Mouse (Mus musculus): ENCODE results near the gene Cenpo.

Cenpo gene

GRCm38 (mm10) chr12:4199271-4199670 lies 34.8 kb downstream of the Cenpo start:
- no peak for DNase-seq (ENCODE audit: low spot score in 2 of 2)

GRCm38 (mm10) chr12:4198702-4199101 lies 35.4 kb downstream of the Cenpo start:
- DNase-seq (ENCODE audit: low spot score in 2 of 2) = no peak

- DNase-seq (ENCODE audit: low spot score in 2 of 2) = no peak
Observed at GRCm38 (mm10) chr12:4194643-4195042, 39.5 kb downstream of the Cenpo start.

- no peak for DNase-seq (ENCODE audit: low spot score in 2 of 2)
Observed at GRCm38 (mm10) chr12:4193025-4193740, 40.9 kb downstream of the Cenpo start.

GRCm38 (mm10) chr12:4192514-4192913 lies 41.6 kb downstream of the Cenpo start:
- no peak for DNase-seq (ENCODE audit: low spot score in 2 of 2)

- DNase-seq (ENCODE audit: low spot score in 2 of 2) = no peak
Observed at GRCm38 (mm10) chr12:4189060-4189447, 45.0 kb downstream of the Cenpo start.

GRCm38 (mm10) chr12:4188171-4189059 lies 45.7 kb downstream of the Cenpo start:
- no peak for DNase-seq (ENCODE audit: low spot score in 2 of 2)

- DNase-seq (ENCODE audit: low spot score in 2 of 2) = no peak
Observed at GRCm38 (mm10) chr12:4184648-4185047, 49.4 kb downstream of the Cenpo start.

- no peak for DNase-seq (ENCODE audit: low spot score in 2 of 2)
Observed at GRCm38 (mm10) chr12:4180507-4180906, 53.6 kb downstream of the Cenpo start.

GRCm38 (mm10) chr12:4179671-4180233 lies 54.3 kb downstream of the Cenpo start:
- DNase-seq (ENCODE audit: low spot score in 2 of 2) = no peak

- DNase-seq (ENCODE audit: low spot score in 2 of 2) = no peak
Observed at GRCm38 (mm10) chr12:4178839-4179238, 55.3 kb downstream of the Cenpo start.

- DNase-seq (ENCODE audit: low spot score in 2 of 2) = no peak
Observed at GRCm38 (mm10) chr12:4173108-4173790, 60.8 kb downstream of the Cenpo start.

GRCm38 (mm10) chr12:4169622-4170021 lies 64.5 kb downstream of the Cenpo start:
- DNase-seq (ENCODE audit: low spot score in 2 of 2) = no peak

- DNase-seq (ENCODE audit: low spot score in 2 of 2) = no peak
Observed at GRCm38 (mm10) chr12:4169058-4169457, 65.0 kb downstream of the Cenpo start.

GRCm38 (mm10) chr12:4166970-4167369 lies 67.1 kb downstream of the Cenpo start:
- no peak for DNase-seq (ENCODE audit: low spot score in 2 of 2)

- DNase-seq (ENCODE audit: low spot score in 2 of 2) = no peak
Observed at GRCm38 (mm10) chr12:4162886-4163285, 71.2 kb downstream of the Cenpo start.

GRCm38 (mm10) chr12:4160322-4160721 lies 73.8 kb downstream of the Cenpo start:
- no peak for DNase-seq (ENCODE audit: low spot score in 2 of 2)

GRCm38 (mm10) chr12:4158868-4159632 lies 75.0 kb downstream of the Cenpo start:
- no peak for DNase-seq (ENCODE audit: low spot score in 2 of 2)

GRCm38 (mm10) chr12:4158179-4158578 lies 75.9 kb downstream of the Cenpo start:
- no peak for DNase-seq (ENCODE audit: low spot score in 2 of 2)

GRCm38 (mm10) chr12:4157466-4157865 lies 76.6 kb downstream of the Cenpo start:
- DNase-seq (ENCODE audit: low spot score in 2 of 2) = no peak

- no peak for DNase-seq (ENCODE audit: low spot score in 2 of 2)
Observed at GRCm38 (mm10) chr12:4151969-4152368, 82.1 kb downstream of the Cenpo start.

Measured in spleen, postnatal 36 days (tissue).